Mouse (Mus musculus) right cerebral cortex, postnatal 4 days (tissue): Measurements from ENCODE around the gene Bpifb4.

Experiments used
- DNase-seq: peaks from one replicate; pipeline ENCODE4 v3.0.0-alpha.2; 2022

Gene Bpifb4

GRCm38 (mm10) chr2:153937843-153938242 lies at the start of gene Bpifb4:
Bpifb4 (plus strand) TSS chr2:153938212.
- no peak for DNase-seq

DNA sequence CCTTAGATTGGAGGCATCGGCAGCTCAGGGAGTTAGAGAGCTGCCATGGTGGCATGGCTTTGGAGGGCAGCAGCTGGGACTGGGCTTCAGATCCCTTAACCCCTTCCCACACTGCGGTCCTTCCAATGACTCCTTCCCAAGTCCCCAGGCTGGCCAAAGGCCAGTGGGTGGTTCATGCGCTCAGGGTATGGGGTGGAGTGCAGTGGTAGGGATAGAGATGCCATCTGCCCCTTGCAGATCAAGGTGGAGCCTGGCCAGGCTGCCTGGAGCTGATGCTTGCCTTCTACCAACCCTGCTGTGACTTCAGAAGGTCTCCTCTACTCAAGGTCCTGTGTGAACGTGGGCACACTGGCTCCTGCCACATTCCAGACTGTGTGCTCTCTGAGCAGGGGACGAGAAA lies 38.9 kb upstream of the Bpifb4 start:
- no peak for DNase-seq

- no peak for DNase-seq
Observed at GRCm38 (mm10) chr2:153900088-153900487, 37.9 kb upstream of the Bpifb4 start, which contains the start of gene Bpifb6. Bpifb6 (plus strand) TSS chr2:153900388.

DNA sequence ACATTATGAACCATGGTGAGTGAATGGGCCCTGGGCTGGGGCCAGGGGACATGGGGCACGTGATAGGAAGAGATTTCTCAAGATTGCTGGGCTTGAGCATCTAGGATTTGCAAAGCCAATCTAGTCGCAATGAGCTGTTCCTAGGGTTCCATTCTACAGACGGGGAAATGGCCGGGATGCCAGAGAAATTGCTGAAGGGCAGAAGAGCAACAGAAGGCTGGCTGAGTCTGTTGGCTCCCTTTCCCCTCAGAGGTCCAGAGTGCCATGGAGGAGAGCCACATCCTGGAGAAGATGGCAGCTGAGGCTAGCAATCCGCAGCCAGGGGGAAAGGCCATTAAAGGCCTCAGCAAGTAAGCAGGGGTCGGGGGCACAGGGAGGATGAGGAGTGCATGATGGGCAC lies 35.3 kb upstream of the Bpifb4 start:
- no peak for DNase-seq

- DNase-seq: no peak
Observed at GRCm38 (mm10) chr2:153906626-153907025, 31.4 kb upstream of the Bpifb4 start.

DNA sequence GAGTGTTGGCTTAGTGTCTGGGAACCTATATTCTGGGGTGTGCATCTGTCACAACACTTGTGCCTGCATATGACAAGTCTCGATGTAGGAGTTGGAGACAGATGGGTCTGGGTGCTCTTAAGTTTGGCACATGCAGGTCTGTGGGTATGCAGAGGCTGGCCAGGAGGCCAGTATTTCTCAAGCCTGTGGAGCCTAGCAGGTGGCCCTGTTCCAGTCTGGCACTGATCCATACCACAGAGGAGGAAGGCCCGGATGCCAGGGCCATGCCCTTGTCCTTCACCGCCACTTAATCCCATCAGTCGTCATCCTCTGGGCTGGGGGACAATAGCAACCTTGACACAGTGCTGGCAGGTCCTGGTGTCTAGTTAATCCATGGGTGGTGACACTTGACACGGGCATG lies 23.9 kb upstream of the Bpifb4 start:
- peak; percentile 23 for DNase-seq

GRCm38 (mm10) chr2:153917930-153918329 lies 20.1 kb upstream of the Bpifb4 start, which contains the start of gene Bpifb3:
Bpifb3 (plus strand) TSS chr2:153918230.
- DNase-seq: no peak

DNA sequence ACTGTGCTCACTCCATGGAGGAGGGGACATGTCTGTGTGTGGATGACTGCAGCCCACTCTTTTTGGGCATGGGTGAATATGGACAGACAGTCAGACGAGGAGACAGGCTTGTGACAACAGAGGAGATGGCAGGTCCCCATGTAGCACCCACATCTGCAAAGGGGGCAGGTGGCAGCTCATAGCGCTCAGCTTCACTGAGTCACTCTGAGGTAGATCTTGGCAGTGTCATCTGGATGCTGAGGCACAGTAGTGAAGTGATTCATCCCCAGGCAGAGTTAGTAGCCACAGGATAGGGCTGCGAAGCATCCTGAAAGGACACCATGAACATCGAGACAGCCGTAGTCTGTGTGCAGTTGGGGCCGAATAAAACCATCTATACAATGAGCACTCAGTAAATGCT lies 16.8 kb upstream of the Bpifb4 start:
- DNase-seq: no peak

GRCm38 (mm10) chr2:153929871-153930413 lies 8.1 kb upstream of the Bpifb4 start:
- peak; percentile 61 for DNase-seq

DNA sequence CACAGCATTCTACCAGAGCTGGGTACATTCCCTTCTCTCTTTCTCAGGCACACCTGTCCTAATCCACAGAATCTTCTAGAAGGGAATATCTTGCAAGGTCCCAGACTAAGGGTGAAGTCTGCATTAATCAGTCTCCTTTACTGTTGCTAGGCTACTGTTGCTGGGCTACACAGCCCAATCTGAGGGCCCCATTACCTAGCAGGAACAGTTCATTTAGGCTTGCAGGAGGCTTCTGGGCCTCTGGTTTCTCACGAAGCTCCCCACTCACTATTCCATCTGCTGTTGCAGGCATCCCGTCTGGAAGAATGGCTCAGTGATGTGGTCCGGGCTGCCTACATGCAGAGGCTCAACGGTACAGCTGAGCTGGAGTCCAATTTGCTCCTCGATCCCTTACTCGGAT lies 6.9 kb upstream of the Bpifb4 start:
- DNase-seq: no peak

- DNase-seq: no peak
Observed at GRCm38 (mm10) chr2:153933311-153933710, 4.7 kb upstream of the Bpifb4 start.

- DNase-seq: no peak
Observed at GRCm38 (mm10) chr2:153935348-153935747, 2.7 kb upstream of the Bpifb4 start.

DNA sequence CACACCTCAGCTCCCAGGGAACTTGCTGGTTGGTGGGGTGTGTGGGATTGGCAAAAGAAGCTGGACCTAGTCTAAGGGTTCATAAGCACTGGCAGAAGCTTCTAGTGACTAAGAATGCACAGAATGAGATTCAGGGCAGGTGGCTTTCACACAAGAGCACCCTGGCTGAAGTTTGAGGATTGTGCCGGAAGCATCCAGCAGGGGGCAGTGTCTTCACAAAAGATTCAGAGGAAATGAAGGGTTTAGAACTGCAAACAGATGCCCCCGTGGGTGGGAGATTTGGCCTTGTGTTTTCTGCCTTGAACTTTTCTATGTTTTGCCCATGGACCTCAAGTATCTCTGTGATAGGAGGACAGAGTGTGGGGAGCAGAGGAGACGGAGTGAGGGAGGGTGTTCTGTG lies 5.5 kb downstream of the Bpifb4 start:
- peak; percentile 58 for DNase-seq

GRCm38 (mm10) chr2:153944567-153944966 lies 6.6 kb downstream of the Bpifb4 start:
- DNase-seq: no peak

DNA sequence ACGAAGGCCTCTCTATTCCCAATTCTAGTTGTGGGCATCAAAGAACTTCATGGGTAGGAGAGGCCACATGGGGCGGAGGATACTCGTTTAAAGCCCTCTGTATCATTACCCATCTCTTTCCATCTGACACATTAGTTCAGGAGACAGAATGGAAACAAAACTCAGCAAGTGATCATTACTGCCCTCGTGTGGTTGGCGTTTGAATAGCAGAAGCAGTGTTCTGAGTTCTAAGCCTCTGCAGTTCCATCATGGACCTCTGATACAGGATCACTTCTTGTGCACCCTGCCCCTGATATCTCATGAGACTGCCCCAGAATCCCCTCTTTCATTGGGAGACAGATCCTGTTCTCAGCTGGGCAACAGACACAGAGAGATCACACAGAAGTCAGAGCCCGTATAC lies 14.9 kb downstream of the Bpifb4 start:
- peak; percentile 80 for DNase-seq

DNA sequence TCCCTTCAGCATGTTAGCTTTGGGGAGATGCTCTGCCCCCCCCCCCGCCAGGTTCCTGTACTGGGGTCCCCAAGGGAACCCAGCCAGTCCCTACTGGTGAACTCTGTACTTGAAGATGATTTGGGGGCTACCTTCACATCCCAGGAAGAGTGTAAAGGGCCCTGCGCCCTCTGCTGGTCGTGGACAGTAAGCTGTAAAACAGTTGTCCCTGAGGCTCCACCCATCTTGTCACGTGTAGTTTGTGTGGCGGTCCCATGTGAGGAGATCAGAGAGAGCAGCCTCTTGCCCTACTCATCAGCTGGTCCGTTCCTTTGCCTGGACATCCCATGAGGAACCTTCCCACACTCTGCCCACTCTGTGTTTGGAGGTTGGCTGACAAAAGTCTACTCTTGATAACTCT lies 15.8 kb downstream of the Bpifb4 start:
- DNase-seq: peak; percentile 53

DNA sequence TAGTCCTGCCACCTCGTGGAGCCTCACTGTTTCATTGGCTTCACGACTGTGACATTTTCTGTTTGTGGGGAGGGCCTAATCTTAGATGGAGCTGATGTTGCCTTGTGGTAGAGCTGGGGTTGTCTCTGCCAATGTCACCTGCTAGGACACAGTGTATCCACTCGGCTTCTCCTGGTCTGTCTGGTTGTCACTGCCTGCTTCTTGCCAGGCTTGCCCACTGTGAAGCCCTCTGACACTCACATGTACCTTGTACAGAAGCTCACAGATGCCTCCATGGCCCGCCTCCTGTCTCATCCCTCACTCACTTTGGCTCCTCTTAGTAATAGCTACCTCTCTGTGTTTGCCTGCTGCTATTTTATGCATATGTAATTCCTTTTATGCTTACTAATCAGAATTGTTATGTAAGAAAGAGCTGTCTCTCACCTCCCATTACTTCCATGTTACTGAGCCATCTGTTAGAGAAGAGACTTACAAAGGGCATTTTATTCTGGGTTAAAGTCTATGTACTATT lies 24.9 kb downstream of the Bpifb4 start:
- no peak for DNase-seq

GRCm38 (mm10) chr2:153963334-153963733 lies 25.3 kb downstream of the Bpifb4 start:
- DNase-seq: no peak

- DNase-seq: no peak
Observed at GRCm38 (mm10) chr2:153970221-153970620, 32.2 kb downstream of the Bpifb4 start.

DNA sequence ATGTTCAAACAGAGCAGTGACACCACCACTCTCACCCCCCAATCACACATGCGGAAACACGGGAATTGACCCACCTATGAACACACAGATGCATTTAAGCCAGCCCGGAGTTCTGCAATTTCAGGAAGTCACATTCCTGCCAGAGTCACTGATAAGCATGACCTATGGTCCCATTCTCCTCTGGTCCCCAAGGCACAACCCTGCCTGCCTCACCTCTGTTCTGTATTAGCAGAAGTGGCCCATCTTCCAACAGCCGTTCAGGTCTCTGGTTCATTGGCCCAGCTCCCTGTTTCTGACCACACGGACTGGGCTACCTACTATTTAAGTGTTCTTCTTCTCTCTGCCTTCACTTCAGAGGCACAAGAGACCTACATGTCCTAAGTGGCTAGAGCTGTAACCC lies 36.6 kb downstream of the Bpifb4 start, which contains the start of gene Bpifa6:
Gene Bpifa6 (plus strand): TSS at position 364 of the 400 bp plus-strand sequence.
- no peak for DNase-seq

GRCm38 (mm10) chr2:153995770-153996169 lies 57.8 kb downstream of the Bpifb4 start:
- peak; percentile 74 for DNase-seq

GRCm38 (mm10) chr2:154000501-154000900 lies 62.5 kb downstream of the Bpifb4 start:
- no peak for DNase-seq

DNA sequence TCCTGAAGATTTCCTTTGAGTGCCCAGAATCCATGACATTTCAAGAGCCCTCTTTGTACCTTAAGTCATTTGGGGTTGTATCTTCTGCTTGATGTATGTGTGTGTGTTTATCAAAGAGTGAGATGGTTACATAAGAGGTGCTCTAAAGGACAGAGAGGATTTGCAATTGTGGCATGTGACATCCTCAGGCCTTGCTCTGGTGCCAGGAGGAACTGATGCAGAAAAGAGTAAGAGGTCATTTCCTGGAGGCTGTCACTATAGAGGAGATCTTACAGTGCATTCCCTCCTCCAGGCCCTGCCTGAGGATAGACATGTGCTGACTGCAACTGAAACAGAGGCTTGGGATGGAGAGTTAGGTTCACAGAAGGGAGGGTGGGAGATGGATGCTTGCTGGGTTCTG lies 63.0 kb downstream of the Bpifb4 start:
- DNase-seq: no peak

GRCm38 (mm10) chr2:154004456-154004855 lies 66.4 kb downstream of the Bpifb4 start:
- no peak for DNase-seq

GRCm38 (mm10) chr2:154005094-154005493 lies 67.1 kb downstream of the Bpifb4 start:
- DNase-seq: no peak
